Mouse (Mus musculus) brown adipose tissue, adult 24 weeks (tissue): ENCODE measurements around the gene Phldb3. TPM values are rescaled to one million over a fixed set of nuclear protein-coding genes. Genes with fewer than 3 reads are reported as not detected.
"Not testable (repeated sequence)": the region's sequence is repeated elsewhere in the genome, so short reads cannot be mapped to it uniquely, and the experiment has no call there.

ENCODE experiments used
- H3K27ac ChIP-seq: fragments of 200-500 bp; replicated peaks from 2 replicates; pipeline ENCODE4 v1.5.1; 2012; ENCODE audit warnings: low read depth, mild to moderate bottlenecking, low read length
- H3K4me1 ChIP-seq: fragments of 200-500 bp; 2 replicates; pipeline ENCODE4 v1.6.1; 2012; ENCODE audit warnings: low read length, mixed read lengths; ENCODE audit not compliant: control insufficient read depth, insufficient read depth, insufficient read length
- H3K4me3 ChIP-seq: fragments of 200-500 bp; 2 replicates; pipeline ENCODE4 v1.5.1; 2012; ENCODE audit warnings: low read depth, mild to moderate bottlenecking, low read length, moderate library complexity; ENCODE audit not compliant: insufficient read depth
- polyA plus RNA-seq: library from polyadenylated mRNA; stranded (reverse); fragments of >200 nt; gene quantifications from 2 replicates; pipeline ENCODE4 v1.2.4, GENCODE M21; 2012; ENCODE audit not compliant: missing spikeins, insufficient read depth, insufficient read length

The Phldb3 gene
- polyA plus RNA-seq, 1 experiment: not detected

DNA sequence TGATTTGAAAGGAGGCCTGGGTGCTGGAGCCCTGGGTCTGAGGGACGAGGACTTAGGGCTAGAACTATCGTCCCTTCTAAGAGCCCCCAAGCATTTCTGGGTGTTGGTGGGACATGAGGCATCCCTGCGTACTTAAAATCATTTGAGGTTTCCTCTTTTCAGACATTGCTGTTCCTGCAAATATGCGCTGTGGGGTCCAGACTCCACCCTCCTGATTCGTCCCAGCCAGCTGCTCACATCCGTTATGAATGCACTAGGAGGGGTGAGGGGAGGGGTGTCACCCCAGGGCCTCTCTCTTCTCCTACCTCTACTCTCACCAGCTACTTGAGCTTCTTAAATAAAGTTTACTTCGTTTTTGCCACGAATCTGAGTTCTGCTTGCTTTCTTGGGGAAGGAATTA is 2.0 kb upstream of the Phldb3 start:
- Histone ChIP-seq H3K27ac (no peak overlapping the region), H3K4me1 (peaks cover 2% of the 10 kb centered on the region; the same call in 1 of the 2 replicates), H3K4me3 (peak overlapping the region; percentile 23)

DNA sequence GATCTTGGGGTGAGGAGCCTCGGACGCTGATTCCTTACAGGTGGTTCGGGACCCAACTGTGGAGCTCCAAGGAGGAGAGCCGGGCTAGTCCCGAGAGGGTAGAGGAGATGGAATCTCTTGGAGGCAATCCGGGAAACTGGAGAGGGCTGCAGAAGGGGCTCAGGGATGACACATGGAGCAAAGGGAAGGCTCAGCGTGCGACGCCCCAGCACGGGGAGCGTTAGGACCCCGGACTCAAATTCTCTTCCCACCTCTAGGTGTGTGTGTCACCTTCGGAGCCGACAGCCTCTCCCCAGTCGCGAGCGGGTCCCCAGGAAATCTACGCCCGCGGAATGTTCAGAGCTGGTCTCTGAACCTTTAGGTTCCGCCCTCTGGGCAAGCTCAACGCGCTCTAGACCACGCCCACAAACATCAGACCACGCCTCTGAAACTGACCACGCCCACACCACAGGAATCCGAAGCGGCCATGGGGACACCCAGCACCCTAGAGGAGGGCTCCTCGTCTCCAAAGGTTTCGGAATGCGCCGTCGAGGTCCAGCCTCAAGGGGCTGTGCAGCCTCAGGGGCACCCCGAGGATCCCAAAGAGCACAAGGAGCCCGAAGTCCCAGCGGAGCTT is 424 bp downstream of the Phldb3 start:
- H3K4me1 ChIP-seq: peaks cover 2% of the 10 kb centered on the region; the same call in 1 of the 2 replicates
- H3K27ac ChIP-seq: no peak overlapping the region
- H3K4me3 ChIP-seq: peak overlapping the region; percentile 58

DNA sequence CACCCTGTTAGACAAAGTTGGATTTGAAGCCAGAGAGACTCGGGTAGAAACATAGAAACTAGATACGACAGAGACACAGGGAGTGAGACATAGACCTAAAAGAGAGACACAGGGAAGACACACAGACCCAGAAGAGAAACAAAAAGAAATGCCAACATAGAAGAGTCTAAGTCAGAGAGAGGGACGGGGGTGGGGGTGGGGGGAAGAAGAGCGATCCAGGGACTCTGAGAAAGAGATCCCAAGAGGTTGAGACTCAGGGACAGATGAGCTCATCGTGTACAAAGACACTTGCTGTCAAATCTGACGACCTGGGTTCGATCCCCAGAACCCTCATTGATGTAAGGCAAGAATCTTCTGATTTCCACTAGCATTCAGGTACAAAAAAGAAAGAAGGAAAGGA is 1.1 kb downstream of the Phldb3 start:
- Histone ChIP-seq H3K4me1 (peaks cover 2% of the 10 kb centered on the region; the same call in 1 of the 2 replicates), H3K4me3 (peak overlapping the region; percentile 58), H3K27ac (no peak overlapping the region)

DNA sequence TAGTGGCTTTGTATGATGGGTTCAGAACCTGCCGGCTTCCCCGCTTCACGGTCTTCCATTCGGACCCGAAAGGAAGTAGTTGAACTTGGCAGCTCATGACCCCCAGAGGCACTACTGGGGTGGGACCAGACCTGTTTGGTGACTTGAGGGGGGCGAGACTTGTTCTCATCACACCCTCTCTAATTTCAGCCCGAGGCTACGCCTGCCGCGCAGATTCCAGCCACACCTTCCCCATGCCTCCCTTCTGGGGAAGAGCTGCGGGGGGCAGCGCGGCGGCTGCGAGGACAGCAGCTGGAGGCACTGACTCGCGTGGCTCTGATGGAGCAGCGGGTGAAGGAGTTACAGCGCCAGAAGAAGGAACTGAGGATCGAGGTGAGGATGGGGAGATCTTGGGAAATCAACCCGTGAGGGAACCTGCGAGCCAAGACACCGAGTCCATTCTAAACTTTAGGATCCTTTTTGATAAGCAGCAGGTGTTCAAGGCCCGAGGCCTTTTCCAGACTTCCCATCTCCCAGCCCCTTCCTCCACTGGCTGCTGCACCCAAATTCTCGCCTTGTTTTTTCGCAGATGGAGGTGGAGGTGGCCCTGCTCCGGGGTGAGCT is 1.8 kb downstream of the Phldb3 start:
- H3K27ac ChIP-seq: no peak overlapping the region
- H3K4me1 ChIP-seq: peaks cover 2% of the 10 kb centered on the region; the same call in 1 of the 2 replicates
- H3K4me3 ChIP-seq: peak overlapping the region; percentile 8

DNA sequence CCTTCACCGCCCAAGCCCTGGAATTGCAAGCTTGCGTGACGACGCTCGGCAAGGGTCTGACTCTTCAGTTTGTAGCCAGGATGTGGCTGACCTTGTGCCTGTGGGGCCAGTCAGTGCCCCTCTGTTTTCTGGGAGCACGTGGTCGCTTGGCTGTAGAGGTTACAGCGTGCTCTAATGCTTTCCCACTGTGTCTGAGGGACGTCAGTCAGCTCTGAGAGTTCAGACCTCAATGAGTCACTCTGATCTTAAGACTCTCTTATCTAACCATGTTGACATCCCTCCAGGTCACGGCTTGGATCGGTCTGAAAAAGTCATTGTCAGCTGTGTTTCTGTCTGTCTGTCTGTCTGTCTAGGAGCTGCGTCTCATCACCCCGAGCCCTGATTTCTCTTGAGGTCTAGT is 4.3 kb downstream of the Phldb3 start:
- H3K4me1 ChIP-seq: peaks cover 2% of the 10 kb centered on the region; the same call in 1 of the 2 replicates
- H3K27ac ChIP-seq: no peak overlapping the region
- no peak overlapping the region for H3K4me3 ChIP-seq

DNA sequence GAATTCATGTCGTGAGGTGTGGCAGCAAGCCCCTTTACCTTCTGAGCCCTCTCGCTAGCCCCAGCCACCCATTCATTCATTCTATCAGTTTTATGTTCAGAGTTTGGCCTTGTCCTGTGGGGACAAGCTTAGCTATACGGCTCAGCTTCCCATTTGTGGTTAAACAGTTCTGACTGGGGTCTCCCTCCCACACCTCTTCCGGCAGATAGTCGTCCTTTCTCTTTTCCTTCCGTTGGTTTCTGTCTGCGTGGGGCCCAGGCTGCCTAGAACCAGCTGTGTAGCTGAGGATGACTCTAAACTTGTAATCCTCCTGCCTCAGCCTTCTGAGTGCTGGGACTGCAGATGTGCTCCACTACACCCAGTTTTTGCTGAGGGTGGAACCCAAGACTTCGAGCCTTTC is 7.2 kb downstream of the Phldb3 start:
- Histone ChIP-seq H3K4me1 (0 out of 2 replicates have a peak, but pooled peaks cover under 1% of the 10 kb centered on the region), H3K4me3 (no peak overlapping the region), H3K27ac (no peak overlapping the region)

DNA sequence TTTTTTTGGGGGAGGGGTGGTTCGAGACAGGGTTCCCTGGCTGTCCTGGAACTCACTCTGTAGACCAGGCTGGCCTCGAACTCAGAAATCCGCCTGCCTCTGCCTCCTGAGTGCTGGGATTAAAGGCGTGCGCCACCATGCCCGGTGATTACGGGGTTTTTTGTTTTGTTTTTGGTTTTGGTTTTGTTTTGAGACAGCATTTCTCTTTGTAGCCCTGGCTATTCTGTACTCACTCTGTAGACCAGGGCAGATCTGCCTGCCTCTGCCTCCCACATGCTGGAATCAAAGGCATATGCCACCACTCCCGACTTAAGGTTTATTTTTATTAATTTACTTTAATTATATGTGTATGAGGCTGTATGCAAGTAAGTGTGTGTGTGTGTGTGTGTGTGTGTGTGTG is 7.8 kb downstream of the Phldb3 start:
- not testable (repeated sequence) for H3K27ac ChIP-seq, H3K4me3 ChIP-seq

DNA sequence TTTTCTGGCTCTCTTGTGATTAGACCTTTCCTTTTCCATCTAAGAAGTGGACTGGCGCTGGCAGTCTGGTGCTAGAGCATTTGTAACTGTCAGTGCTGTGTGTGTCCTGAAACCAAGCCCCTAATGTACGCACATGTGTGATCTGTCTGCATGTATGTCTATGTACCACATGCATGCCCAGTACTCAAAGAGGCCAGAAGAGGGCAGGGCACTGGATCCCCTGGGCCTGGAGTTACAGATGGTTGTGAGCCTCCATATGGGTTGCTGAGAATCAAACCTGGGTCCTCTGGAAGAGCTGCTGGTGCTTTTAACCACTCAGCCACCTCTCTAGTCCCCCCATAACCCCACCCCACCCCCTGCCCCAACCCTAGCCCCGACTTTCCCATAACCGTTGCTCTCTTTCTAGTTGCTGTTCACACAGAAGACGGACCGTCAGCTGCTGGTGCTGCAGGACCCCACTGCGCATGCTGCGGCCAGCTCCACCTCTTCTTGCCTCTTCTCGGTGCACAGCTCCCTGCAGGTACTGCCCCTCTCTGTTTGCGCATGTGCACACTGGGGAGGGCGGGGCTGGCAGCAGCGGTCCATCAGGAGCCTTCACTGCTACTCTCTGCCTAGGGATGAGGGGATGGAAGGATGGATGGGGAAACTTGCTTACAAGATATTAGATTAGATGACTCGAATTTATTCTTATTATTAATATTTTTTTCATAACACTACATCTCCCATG is 9.3 kb downstream of the Phldb3 start:
- Histone ChIP-seq H3K27ac (no peak overlapping the region), H3K4me1 (no peaks in the 10 kb centered on the region), H3K4me3 (no peak overlapping the region)

More for the DNA sequence above, 7.8 kb downstream of the Phldb3 start:
- not testable (repeated sequence) for H3K4me1 ChIP-seq

DNA sequence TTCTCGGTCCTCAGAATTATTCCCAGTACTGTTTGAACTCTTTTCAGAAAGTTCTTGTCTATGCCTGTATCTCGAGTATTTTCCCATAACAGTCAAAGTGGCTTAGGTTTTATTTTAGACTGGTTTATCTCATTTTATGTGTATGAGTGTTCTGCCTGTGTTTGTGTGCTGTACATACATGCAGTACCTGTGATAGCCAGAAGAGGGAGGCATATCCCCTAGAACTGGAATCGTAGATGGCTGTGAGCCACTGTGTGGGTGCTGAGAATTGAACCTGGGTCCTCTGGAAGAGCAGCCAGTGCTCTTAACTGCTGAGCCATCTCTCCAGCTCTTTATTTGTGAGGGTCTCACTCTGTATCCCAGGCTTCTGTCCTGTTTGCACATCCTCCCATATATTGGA is 10.6 kb downstream of the Phldb3 start:
- Histone ChIP-seq H3K4me1 (no peaks in the 10 kb centered on the region), H3K27ac (no peak overlapping the region), H3K4me3 (no peak overlapping the region)

DNA sequence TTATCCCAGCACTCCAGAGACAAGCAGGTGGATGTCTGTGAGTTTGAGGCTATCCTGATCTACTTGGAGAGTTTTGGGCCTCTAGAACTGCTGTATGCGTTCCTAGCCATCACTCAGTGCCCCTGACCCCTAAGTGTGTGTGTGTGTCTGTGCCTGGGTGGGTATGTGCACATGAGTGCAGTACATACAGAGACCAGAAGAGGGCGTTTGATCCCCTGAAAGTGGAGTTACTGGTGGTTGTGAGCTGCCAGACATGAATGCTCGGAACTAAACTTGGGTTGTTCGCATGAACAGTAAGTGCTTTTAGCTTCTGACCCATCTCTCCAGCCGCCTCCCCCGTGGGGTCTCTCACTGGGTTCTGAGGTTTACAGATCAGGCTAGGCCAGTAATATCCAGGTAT is 12.4 kb downstream of the Phldb3 start:
- H3K27ac ChIP-seq: no peak overlapping the region
- H3K4me1 ChIP-seq: no peaks in the 10 kb centered on the region

DNA sequence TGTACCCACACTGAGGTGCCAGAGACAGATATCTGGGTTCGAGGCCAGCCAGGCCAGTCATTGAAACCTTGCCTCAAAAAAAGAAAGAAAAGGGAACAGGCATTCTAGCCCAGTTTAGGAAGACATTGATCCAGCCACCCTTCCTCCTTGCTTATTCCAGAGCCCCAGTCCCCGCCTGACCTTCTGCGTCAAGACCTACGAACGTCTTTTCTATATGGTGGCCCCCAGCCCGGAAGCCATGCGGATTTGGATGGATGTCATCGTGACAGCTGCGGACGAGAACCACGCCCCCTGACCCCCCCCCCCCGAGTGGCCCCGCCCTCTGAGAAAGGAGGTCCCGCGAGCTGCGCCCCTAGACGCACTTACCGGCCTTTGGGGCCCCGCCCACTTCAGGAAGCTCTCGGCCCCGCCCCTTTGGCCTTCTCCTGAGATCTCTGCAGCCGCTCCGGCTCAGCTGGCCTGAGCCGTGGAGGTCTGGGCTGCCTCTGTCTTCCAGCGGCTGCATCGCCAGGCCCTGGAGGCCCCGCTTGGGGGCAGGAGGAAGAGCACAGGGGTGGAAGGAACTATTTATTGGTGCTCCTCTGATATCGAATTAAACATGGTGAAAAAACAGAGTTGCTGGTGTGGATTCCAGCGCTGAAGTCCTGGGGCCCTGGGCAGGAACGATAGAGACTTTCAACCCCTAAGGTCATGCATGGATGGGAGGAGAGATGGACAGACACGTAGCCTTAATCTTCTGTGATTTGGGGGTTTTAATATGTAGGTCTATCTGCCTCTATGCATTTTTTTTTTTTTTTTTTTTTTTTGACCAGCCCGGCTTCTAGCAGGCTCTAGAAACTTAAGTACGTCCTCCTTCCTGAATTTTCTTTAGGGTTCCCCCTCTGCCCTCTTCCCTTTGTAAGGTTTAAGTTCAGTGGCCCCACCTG is 18.4 kb downstream of the Phldb3 start:
- peak overlapping the region; percentile 42 for H3K4me3 ChIP-seq
- H3K27ac ChIP-seq: no peak overlapping the region
- H3K4me1 ChIP-seq: no peaks in the 10 kb centered on the region

More for the DNA sequence above, 12.4 kb downstream of the Phldb3 start:
- H3K4me3 ChIP-seq: no peak overlapping the region

DNA sequence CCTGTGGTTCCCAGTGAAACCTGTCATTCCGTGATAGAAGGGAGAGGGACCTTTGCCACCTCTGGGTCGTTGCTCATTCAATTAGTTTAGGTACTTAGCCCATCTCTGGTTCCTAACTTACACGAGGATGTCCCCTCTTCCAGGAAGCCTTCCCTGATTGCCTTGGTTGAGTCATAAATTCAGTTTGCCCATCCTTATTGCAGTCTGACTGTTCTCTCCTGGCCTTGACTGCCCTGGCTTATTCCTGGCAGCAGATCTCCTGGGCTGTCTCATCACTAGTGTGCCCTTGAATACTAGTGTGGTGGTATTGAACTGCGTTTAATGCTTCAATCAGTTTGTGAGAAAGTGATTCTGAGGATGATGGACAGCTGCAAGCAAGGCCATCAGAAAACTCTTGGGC is 19.1 kb downstream of the Phldb3 start:
- Histone ChIP-seq H3K27ac (no peak overlapping the region), H3K4me1 (no peaks in the 10 kb centered on the region), H3K4me3 (no peak overlapping the region)

DNA sequence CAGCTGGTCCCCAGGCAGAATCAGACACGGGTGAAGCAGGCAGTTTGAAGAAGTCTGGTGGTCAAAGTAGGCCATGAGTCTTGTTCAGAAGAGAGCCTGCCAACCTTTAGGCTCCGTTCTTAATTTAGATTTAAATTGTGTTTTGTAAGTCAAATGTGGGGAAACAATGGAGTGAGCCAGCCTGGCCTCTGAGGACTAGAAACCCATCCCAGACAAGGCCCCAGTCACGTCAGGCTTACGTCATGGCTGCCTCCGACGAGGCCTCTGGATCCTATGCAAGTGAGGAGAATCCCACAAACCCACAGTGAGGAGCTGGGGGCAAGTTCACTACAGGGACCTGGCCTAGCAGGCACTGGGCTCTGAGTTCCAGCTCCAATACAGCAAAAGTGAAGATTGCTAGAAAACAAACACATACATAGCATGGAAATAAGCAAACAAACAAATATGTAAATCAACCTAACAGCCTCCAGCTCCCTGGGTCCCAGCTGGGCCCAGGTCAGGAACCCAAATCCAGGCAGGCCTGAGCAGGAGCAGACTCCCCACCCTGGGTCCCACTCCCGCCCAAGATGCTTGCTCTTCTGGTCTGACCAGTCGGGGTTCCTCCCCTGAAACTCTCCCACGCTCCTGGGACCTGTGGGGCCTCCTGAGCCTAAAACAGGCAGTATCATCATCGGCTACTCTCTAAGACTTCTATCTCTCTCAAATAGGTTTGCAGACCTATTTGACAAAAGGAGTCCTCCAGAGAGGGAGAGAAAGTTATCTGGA is 19.7 kb downstream of the Phldb3 start:
- H3K27ac ChIP-seq: no peak overlapping the region
- no peak overlapping the region for H3K4me3 ChIP-seq
- no peaks in the 10 kb centered on the region for H3K4me1 ChIP-seq

DNA sequence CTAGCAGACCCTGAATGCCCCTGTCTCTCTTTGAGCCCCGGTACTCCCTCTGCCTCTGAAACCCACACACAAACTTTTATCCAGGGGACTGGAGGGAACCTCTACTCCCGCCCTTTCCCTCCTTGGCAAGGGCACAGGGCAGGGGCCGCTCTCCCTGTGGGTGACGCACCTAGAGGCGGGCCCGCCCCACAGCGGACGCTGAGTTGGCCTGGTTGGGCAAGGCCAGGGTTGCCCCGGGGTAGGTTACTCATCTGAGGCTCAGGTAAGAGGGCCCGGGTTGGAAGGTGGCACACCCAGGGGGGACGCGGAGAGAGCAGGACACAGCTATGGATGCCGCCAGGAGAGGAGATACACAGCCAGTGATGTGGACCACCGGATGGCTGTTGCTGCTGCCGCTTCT is 25.7 kb downstream of the Phldb3 start, which contains the start of gene Lypd3:
Gene Lypd3, plus strand, starts transcription at position 287 of the 400 bp plus-strand sequence.
- Histone ChIP-seq H3K4me1 (0 out of 2 replicates have a peak, but pooled peaks cover 2% of the 10 kb centered on the region), H3K27ac (no peak within 1 kb of the TSS), H3K4me3 (no peak within 1 kb of the TSS)
